Mouse (Mus musculus): ENCODE measurements at regions not wholly inside any gene's neighbourhood (a gene's known extent, or its start where the extent isn't known, plus 50 kb on each side); places are given as distances from the start of the nearest gene placed in this dataset.

DNA sequence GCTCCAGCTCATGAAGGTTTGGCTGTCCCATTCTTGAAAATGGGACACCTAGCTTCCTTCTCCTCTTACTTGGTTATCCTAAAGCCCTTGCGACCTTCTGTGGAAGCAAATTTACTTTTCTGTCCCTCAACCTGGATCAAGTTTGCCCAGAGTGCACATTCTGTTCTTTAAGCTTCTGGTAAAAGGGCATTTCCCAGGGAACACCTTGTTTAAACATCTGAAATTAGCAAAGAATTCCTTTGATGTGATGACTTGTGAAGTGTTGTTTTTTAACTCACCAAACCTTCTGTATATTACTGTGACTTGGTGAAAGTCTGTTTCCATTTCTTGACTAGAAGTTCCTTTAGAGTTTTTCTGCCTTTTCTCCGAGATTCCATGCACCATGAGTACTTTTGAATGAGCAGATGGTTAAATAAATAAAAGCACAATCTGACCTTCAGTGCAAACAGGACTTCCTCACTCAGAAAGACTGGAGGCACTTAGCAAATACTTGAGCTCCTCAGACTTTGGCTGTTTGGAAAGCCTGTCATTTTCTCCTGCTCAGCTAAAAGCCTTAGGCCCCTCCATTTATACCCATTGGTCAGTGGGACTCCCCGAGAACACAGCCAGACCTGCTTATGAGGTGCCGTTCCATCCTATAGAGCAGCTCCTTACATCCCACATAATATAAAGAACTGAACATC is 69.3 kb upstream of the Rprm start:
- no peak overlapping the region for H3K27ac ChIP-seq
- H3K4me3 ChIP-seq (replicated peaks): no peak overlapping the region
- no peaks in the 10 kb centered on the region for H3K36me3 ChIP-seq
- no peak overlapping the region for H3K4me2 ChIP-seq (replicated peaks)
- no peak for ATAC-seq
- H3K9ac ChIP-seq (replicated peaks): no peak overlapping the region
- peaks cover 6% of the 10 kb centered on the region for H3K4me1 ChIP-seq (replicated peaks)
- no peaks in the 10 kb centered on the region for H3K27me3 ChIP-seq
- H3K9me3 ChIP-seq: no peaks in the 10 kb centered on the region
- 83% methylated on average over 4 of the region's 4 CpGs for WGBS

DNA sequence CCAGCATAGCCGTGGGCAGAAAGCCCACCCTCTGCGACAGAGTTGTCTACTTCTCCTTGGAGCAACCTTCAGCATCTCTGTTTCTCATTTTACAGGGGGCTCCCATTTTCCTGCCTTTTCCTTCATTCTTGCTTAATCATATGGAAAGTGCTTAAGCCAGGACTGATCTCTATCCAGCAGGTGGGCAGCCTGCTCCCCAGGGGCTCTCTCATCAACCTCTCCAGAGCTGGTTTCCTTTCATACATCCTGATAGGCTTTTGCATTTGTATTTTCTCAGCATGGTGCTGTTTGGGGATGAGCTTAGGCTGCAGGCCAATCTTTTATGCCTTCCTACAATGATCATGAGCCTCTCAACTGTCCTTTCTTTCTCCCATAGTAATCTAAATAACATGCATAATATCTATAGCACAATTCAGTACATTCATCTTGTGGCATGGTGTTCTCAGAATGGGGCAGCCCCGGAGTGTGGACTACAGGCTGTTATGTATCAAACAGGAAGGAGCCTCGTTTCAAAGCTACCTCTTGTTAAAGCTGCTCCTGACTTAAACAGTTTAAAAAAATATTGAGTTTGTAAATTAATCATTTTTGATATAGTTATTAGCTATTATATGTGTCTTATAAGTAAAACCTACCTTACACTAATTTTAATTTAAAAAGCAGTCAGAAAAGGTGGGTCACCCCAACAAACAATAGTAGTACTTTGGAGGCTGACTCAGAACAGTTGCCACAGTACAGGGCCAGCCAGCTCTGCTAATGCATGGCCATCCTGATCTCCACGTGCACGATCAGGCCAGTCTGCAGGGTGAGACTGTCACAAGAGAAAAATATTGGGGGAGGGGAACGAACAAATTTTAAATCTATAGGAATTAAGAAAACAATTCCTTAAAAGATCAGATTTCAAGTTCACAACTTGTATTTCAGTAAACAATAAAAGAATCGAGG is 73.6 kb upstream of the Rprm start:
- 37% methylated on average over 8 of the region's 8 CpGs for WGBS
- Histone ChIP-seq H3K4me1 (replicated peaks) (peaks cover 6% of the 10 kb centered on the region), H3K4me2 (replicated peaks) (no peak overlapping the region), H3K27ac (no peak overlapping the region), H3K4me3 (replicated peaks) (no peak overlapping the region), H3K27me3 (no peaks in the 10 kb centered on the region), H3K36me3 (no peaks in the 10 kb centered on the region), H3K9me3 (no peaks in the 10 kb centered on the region), H3K9ac (replicated peaks) (no peak overlapping the region)
- ATAC-seq: peak; percentile 72; the same call in 1 of the 2 replicates

DNA sequence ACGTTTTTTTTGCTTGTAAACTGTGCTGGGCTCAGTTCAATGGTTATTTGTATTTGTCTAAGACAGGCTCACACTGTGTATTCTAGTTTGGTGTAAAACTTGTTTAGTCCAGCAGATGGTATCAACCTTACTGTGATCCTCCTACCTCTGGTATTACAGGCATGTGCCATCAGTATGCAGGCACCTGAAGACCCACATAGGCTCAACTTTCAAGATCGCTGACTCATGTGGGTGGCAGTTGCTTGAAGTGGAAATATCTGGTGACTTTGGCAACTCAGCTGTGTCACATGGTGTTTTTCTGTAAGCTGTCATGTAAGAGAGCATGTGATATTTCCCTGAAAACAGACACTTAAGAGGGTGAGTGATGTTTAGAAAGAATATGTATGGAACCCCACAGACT is 92.2 kb upstream of the Rprm start:
- no peak for ATAC-seq
- H3K4me3 ChIP-seq (replicated peaks): no peak overlapping the region
- H3K9ac ChIP-seq (replicated peaks): no peak overlapping the region
- no peaks in the 10 kb centered on the region for H3K9me3 ChIP-seq
- H3K36me3 ChIP-seq: no peaks in the 10 kb centered on the region
- WGBS: 88% methylated on average over 2 of the region's 2 CpGs
- no peak overlapping the region for H3K4me2 ChIP-seq (replicated peaks)
- H3K27ac ChIP-seq: no peak overlapping the region
- H3K4me1 ChIP-seq (replicated peaks): no peaks in the 10 kb centered on the region
- H3K27me3 ChIP-seq: no peaks in the 10 kb centered on the region

DNA sequence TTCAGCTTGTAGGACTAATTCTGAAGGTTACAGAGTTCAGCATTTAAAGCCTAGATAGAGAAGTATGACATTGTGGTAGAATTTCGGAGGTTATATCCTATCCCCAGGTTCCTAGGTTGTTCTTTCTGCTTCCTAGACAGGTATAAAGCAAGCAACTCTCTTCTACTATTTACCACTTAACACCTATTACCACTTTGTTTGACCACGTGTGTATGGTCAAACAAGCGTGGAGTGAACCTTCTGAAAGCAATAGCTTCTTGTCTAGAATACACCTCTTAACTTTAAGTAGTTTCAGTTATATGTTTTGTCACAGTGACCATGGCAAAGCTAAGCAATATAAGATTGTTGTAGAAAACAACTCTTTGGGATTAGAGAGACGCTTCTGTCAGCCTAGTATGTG is 105.5 kb upstream of the Rprm start:
- Histone ChIP-seq H3K27me3 (no peaks in the 10 kb centered on the region), H3K27ac (no peak overlapping the region), H3K36me3 (no peaks in the 10 kb centered on the region), H3K4me1 (replicated peaks) (no peaks in the 10 kb centered on the region), H3K4me2 (replicated peaks) (no peak overlapping the region), H3K9ac (replicated peaks) (no peak overlapping the region), H3K9me3 (no peaks in the 10 kb centered on the region), H3K4me3 (replicated peaks) (no peak overlapping the region)
- 91% methylated on average over 4 of the region's 4 CpGs for WGBS
- no peak for ATAC-seq

DNA sequence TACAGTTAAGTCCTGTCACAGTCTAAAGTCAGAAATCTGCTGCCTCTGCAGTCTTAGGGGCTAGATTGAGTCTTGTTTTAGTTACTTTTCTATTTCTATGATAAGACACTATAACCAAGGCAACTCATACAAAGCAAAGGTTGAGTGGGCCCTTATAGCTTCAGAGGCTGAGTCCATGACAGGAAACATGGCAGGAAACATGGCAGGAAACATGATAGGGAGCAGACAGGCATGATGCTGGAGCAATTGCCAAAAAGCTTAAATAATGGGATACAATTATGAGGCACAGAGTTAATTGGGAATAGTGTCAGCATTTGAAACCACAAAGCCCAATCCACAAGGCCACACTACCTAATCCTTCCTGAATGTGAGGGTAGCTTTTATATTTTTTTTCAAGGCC is 113.0 kb upstream of the Rprm start:
- H3K9me3 ChIP-seq: no peaks in the 10 kb centered on the region
- ATAC-seq: no peak
- H3K9ac ChIP-seq (replicated peaks): no peak overlapping the region
- H3K27me3 ChIP-seq: no peaks in the 10 kb centered on the region
- H3K4me1 ChIP-seq (replicated peaks): no peaks in the 10 kb centered on the region
- H3K36me3 ChIP-seq: no peaks in the 10 kb centered on the region
- no peak overlapping the region for H3K27ac ChIP-seq
- H3K4me2 ChIP-seq (replicated peaks): no peak overlapping the region
- no peak overlapping the region for H3K4me3 ChIP-seq (replicated peaks)

DNA sequence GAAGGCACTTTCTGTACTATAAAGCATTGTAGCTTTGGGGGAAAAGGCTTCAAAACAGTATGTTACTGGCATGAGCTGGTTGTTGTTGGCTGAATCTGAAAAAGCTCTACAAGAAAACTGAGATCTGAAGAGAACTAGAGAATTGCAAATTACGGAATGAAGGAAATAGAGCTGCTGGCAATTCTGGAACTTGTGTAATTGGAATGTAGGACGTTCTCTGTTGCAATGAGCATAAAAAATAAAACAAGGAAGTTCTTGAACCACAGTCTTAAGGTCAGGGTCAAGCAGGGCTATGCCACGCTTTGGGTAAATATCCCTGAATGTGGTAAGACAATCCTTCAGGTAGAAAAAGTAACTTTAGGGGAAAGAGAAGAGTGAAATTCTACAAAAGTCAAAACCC is 130.2 kb upstream of the Rprm start:
- Histone ChIP-seq H3K9ac (replicated peaks) (no peak overlapping the region), H3K36me3 (no peaks in the 10 kb centered on the region), H3K9me3 (no peaks in the 10 kb centered on the region), H3K4me1 (replicated peaks) (no peaks in the 10 kb centered on the region), H3K27ac (no peak overlapping the region), H3K4me2 (replicated peaks) (no peak overlapping the region), H3K27me3 (no peaks in the 10 kb centered on the region), H3K4me3 (replicated peaks) (no peak overlapping the region)
- 83% methylated on average over 3 of the region's 3 CpGs for WGBS
- ATAC-seq: no peak

DNA sequence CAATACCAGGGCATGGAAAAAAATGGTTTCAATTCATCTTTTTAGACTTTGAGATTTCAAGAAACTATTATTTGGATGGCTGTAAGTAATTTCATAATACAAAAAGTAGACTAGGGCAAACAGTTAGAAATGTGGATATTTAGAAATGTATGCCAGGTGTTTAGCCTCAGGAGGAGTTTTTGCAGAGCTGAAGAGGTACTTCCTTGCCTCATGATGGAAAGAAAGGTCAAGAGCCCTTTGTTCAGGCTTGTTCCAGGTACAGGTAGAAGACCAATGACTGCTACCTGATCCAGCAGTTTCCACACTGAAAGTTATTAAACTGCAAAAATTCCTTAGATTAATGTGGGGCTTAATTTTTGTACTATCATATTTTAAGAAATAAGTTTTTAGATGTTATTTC is 143.3 kb upstream of the Rprm start:
- Histone ChIP-seq H3K4me1 (replicated peaks) (no peaks in the 10 kb centered on the region), H3K27ac (no peak overlapping the region), H3K4me2 (replicated peaks) (no peak overlapping the region), H3K9ac (replicated peaks) (no peak overlapping the region), H3K9me3 (no peaks in the 10 kb centered on the region), H3K36me3 (no peaks in the 10 kb centered on the region), H3K27me3 (no peaks in the 10 kb centered on the region), H3K4me3 (replicated peaks) (no peak overlapping the region)
- no peak for ATAC-seq

DNA sequence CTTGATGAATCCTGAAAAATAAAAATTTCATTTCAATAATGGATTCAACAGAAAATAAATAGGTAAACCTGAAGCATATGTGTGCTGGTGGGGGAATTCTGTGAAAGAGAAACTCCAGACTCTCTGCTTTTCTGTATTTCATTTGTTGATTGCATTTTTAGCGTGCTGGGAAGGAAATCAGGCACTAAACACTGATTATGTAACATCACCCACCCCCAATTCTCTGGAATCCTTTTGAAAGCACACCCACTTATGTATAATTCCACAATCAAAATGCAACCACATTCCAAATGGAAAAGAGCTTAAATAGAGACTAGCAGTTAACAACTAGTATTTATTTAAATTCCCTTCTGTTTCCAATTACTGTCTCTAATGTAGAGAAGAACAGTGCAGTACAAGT is 143.7 kb upstream of the Rprm start:
- Histone ChIP-seq H3K4me1 (replicated peaks) (no peaks in the 10 kb centered on the region), H3K9me3 (no peaks in the 10 kb centered on the region), H3K27ac (no peak overlapping the region), H3K9ac (replicated peaks) (no peak overlapping the region), H3K27me3 (no peaks in the 10 kb centered on the region), H3K36me3 (no peaks in the 10 kb centered on the region), H3K4me2 (replicated peaks) (no peak overlapping the region), H3K4me3 (replicated peaks) (no peak overlapping the region)
- WGBS: 59% methylated on average over 1 of the region's 1 CpGs
- no peak for ATAC-seq

DNA sequence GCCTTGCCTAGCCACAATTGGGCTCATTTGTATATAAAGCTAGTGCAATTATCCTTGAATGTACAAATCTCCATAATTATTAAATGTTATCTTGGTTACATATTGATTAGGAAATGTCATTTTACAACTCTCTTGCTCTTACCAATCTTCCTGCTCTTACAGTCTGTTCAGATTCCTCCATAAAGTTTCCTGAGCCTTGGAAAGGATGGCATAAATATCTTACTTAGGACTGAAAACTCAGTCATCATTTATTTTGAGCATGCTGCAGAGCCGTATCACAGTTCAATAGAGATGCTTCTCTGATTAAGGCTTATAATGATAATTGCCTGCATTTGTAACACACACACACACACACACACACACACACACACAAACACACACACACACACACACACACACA is 151.4 kb upstream of the Rprm start:
- WGBS: 90% methylated on average over 1 of the region's 1 CpGs
- Histone ChIP-seq H3K9me3 (no peaks in the 10 kb centered on the region), H3K4me2 (replicated peaks) (no peak overlapping the region), H3K27ac (no peak overlapping the region), H3K4me1 (replicated peaks) (no peaks in the 10 kb centered on the region), H3K27me3 (no peaks in the 10 kb centered on the region), H3K36me3 (no peaks in the 10 kb centered on the region), H3K4me3 (replicated peaks) (no peak overlapping the region), H3K9ac (replicated peaks) (no peak overlapping the region)
- ATAC-seq: no peak

DNA sequence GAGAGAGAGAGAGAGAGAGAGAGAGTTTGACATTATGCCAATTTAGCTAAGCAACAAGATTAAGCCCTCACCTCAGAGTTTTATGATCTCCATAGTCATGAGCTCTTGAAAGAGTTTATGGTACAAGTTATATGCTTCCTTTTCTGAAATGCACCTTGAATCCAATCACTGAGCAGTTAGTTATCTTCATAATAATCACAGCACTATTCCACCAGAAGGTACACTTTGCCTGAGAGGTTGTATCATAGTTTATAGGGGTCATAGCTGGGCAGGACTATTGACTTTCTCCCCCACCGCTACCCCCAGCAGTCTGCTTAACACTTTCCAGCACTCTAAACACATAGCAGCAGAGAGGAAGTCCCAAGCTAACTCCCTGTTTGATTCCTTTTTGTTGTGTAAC is 151.8 kb upstream of the Rprm start:
- ATAC-seq: no peak
- Histone ChIP-seq H3K4me1 (replicated peaks) (no peaks in the 10 kb centered on the region), H3K4me2 (replicated peaks) (no peak overlapping the region), H3K4me3 (replicated peaks) (no peak overlapping the region), H3K27ac (no peak overlapping the region), H3K27me3 (no peaks in the 10 kb centered on the region), H3K9me3 (no peaks in the 10 kb centered on the region), H3K36me3 (no peaks in the 10 kb centered on the region), H3K9ac (replicated peaks) (no peak overlapping the region)
- WGBS: 81% methylated on average over 1 of the region's 1 CpGs

DNA sequence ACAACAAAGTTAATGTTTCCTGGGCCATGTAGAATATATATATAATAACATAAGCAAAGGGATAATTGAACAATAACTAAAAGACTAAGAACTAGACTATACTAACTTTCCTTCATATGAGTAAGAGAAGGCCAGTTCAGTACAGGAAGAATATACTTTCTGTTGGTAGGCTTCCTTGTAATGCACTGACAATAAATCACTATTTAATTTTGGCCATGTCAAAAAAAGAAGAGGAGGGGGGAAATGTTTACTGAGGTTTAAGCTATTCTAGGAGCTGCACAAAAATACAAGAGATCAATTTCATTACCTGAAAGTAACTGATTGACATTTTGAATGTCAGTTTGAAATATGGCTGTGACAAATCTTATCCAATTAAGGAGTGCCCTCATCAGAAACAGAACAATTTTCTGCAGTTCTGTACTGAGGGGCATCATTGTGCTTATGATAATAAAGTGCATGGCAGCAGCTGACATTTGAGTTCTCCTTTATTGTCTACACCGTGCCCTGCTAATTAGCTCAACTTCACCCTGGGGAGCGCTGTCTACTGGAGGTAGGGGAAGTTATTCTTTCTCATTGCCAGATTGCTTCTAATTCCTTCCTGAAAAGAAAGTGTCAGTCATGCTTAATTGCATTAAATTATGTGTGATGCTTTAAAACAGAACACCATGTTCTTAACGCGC is 171.2 kb upstream of the Galnt13 start:
- H3K4me1 ChIP-seq (replicated peaks): peaks cover 6% of the 10 kb centered on the region; the same call in 1 of the 2 replicates
- H3K27me3 ChIP-seq: no peaks in the 10 kb centered on the region
- H3K9ac ChIP-seq (replicated peaks): no peak overlapping the region
- no peak overlapping the region for H3K4me3 ChIP-seq (replicated peaks)
- no peak overlapping the region for H3K27ac ChIP-seq
- 22% methylated on average over 4 of the region's 4 CpGs for WGBS
- ATAC-seq: peak; percentile 99
- H3K4me2 ChIP-seq (replicated peaks): no peak overlapping the region
- peaks cover 6% of the 10 kb centered on the region for H3K9me3 ChIP-seq
- no peaks in the 10 kb centered on the region for H3K36me3 ChIP-seq

DNA sequence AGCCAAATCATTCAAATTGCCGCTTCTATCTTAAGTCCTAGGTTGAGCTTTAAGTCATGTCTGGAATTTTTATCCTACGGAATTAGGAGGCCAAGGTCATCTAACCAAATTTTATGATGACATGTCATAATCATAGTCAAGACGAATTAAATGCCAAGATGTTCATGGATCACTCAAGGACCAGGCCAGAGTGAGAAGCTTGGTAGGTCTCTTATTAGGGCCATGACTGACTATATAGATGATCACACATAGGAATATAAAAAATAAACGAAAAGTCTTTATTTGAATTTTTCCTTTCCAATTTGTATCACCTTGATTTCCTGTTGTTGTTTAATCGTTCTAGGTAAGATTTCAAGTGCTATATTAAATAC is 170.7 kb upstream of the Galnt13 start:
- H3K27me3 ChIP-seq: no peaks in the 10 kb centered on the region
- peaks cover 6% of the 10 kb centered on the region; the same call in 1 of the 2 replicates for H3K4me1 ChIP-seq (replicated peaks)
- no peak overlapping the region for H3K4me3 ChIP-seq (replicated peaks)
- H3K9ac ChIP-seq (replicated peaks): no peak overlapping the region
- H3K4me2 ChIP-seq (replicated peaks): no peak overlapping the region
- H3K36me3 ChIP-seq: no peaks in the 10 kb centered on the region
- ATAC-seq: peak; percentile 53
- no peak overlapping the region for H3K27ac ChIP-seq
- 50% methylated on average over 5 of the region's 5 CpGs for WGBS
- peaks cover 6% of the 10 kb centered on the region for H3K9me3 ChIP-seq
